Mouse (Mus musculus) stomach, embryonic 15.5 days (tissue): ENCODE results near the gene Tulp4. TPM values are rescaled to one million over a fixed set of nuclear protein-coding genes. Genes with fewer than 3 reads are reported as not detected.
A peak's percentile ranks its signal among the peaks of the same experiment; 100 is the strongest.

ENCODE experiments used
- ATAC-seq: fragments of 200-750 bp; cut with Nextera tagmentation; 2 replicates; pipeline ENCODE4 v1.8.0; 2017; ENCODE audit warnings: low read depth, moderate number of reproducible peaks, moderate TSS enrichment; ENCODE audit not compliant: insufficient read depth, low FRiP score
- H3K27ac ChIP-seq: fragments of 300-500 bp; sonication (generic); 2 replicates; pipeline ENCODE4 v1.5.1; 2015; ENCODE audit warnings: mild to moderate bottlenecking, inconsistent platforms
- H3K27me3 ChIP-seq: fragments of 300-500 bp; sonication (generic); replicated peaks from 2 replicates; pipeline ENCODE4 v1.6.1; 2015; ENCODE audit warnings: inconsistent platforms
- H3K36me3 ChIP-seq: fragments of 300-500 bp; sonication (generic); 2 replicates; pipeline ENCODE4 v1.6.1; 2015; ENCODE audit warnings: inconsistent platforms
- H3K4me1 ChIP-seq: fragments of 300-500 bp; sonication (generic); 2 replicates; pipeline ENCODE4 v1.6.1; 2015; ENCODE audit warnings: inconsistent platforms
- H3K4me2 ChIP-seq: fragments of 300-500 bp; sonication (generic); 2 replicates; pipeline ENCODE4 v1.6.1; 2015; ENCODE audit warnings: mild to moderate bottlenecking, inconsistent platforms
- H3K4me3 ChIP-seq: fragments of 300-500 bp; sonication (generic); replicated peaks from 2 replicates; pipeline ENCODE4 v1.5.1; 2015; ENCODE audit warnings: inconsistent platforms
- H3K9ac ChIP-seq: fragments of 300-500 bp; sonication (generic); 2 replicates; pipeline ENCODE4 v1.6.1; 2015; ENCODE audit warnings: inconsistent platforms
- H3K9me3 ChIP-seq: fragments of 300-500 bp; sonication (generic); 2 replicates; pipeline ENCODE4 v1.6.1; 2016; ENCODE audit warnings: inconsistent platforms
- WGBS: fragments of 180-500 bp; shearing (Covaris S2); methylation state at CpG from one replicate; pipeline ENCODE4 v1.1.7; 2015; 5-methylcytosine and 5-hydroxymethylcytosine counted together
- polyA plus RNA-seq: library from polyadenylated mRNA; unstranded; fragments of >200 nt; fragmentation: Nextera tagmentation; extraction: Ambion mirVana; gene quantifications from 2 replicates; pipeline ENCODE4 v1.2.1, GENCODE M21; 2015

The Tulp4 gene
- polyA plus RNA-seq, 1 experiment from 2014 or later = 114 TPM

- no peak overlapping the region for H3K27ac ChIP-seq
- no peaks in the 10 kb centered on the region for H3K27me3 ChIP-seq
- H3K4me3 ChIP-seq = no peak overlapping the region
- no peak overlapping the region for H3K9ac ChIP-seq
- no peaks in the 10 kb centered on the region for H3K4me1 ChIP-seq
- WGBS = 89% methylated on average over 3 of the region's 3 CpGs
- no peaks in the 10 kb centered on the region for H3K36me3 ChIP-seq
- H3K4me2 ChIP-seq = no peak overlapping the region
- ATAC-seq = no peak
- no peaks in the 10 kb centered on the region for H3K9me3 ChIP-seq
Measured at GRCm38 (mm10) chr17:6102287-6102686, 4.0 kb upstream of the Tulp4 start.

GRCm38 (mm10) chr17:6103566-6103965 is 2.7 kb upstream of the Tulp4 start:
- H3K9ac ChIP-seq = no peak overlapping the region
- H3K27ac ChIP-seq = no peak overlapping the region
- H3K9me3 ChIP-seq = no peaks in the 10 kb centered on the region
- H3K36me3 ChIP-seq = no peaks in the 10 kb centered on the region
- WGBS = 78% methylated on average over 6 of the region's 6 CpGs
- no peak for ATAC-seq
- H3K27me3 ChIP-seq = no peaks in the 10 kb centered on the region
- H3K4me2 ChIP-seq = no peak overlapping the region
- H3K4me1 ChIP-seq = peaks cover 3% of the 10 kb centered on the region; the same call in 1 of the 2 replicates
- no peak overlapping the region for H3K4me3 ChIP-seq

- H3K27ac ChIP-seq = peak overlapping the region; percentile 92
- peak overlapping the region; percentile 88 for H3K9ac ChIP-seq
- peaks cover 3% of the 10 kb centered on the region; the same call in 1 of the 2 replicates for H3K4me1 ChIP-seq
- no peaks in the 10 kb centered on the region for H3K9me3 ChIP-seq
- H3K4me2 ChIP-seq = peak overlapping the region; percentile 57
- WGBS = 0% methylated on average over 42 of the region's 50 CpGs
- H3K27me3 ChIP-seq = no peaks in the 10 kb centered on the region
- peak; percentile 19; the same call in 1 of the 2 replicates for ATAC-seq
- H3K36me3 ChIP-seq = no peaks in the 10 kb centered on the region
- H3K4me3 ChIP-seq = peak overlapping the region; percentile 91
Measured at GRCm38 (mm10) chr17:6107015-6107601, 871 bp downstream of the Tulp4 start.

- ATAC-seq = no peak
- no peaks in the 10 kb centered on the region for H3K9me3 ChIP-seq
- peak overlapping the region; percentile 57 for H3K4me2 ChIP-seq
- no peaks in the 10 kb centered on the region for H3K36me3 ChIP-seq
- no peak overlapping the region for H3K27ac ChIP-seq
- H3K27me3 ChIP-seq = no peaks in the 10 kb centered on the region
- H3K9ac ChIP-seq = no peak overlapping the region; the same call in 1 of the 2 replicates
- peaks cover 3% of the 10 kb centered on the region; the same call in 1 of the 2 replicates for H3K4me1 ChIP-seq
- 55% methylated on average over 7 of the region's 7 CpGs for WGBS
- H3K4me3 ChIP-seq = peak overlapping the region; percentile 91
Measured at GRCm38 (mm10) chr17:6108175-6108574, 1.9 kb downstream of the Tulp4 start.

- 85% methylated on average over 3 of the region's 3 CpGs for WGBS
Measured at GRCm38 (mm10) chr17:6110956-6111355, 4.7 kb downstream of the Tulp4 start.

DNA sequence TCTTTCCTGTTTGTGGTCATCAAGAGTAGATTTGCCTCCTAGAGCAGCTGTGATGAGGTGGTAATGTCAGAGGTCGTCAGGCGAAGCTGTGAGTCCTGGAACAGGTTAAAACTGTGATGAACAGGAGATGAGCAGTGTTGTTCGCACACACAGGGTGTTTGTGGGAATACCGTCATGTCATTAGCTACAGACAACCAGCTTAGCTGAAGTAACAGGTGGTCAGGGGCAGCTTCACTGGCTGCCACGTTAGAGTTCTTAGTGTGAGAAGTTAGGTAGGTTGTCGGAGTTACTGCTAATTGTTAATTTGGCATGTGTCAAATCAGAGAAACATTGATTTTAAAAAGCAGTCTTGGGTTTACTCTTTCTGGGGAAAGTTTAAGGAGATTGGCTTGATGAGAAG is 7.4 kb downstream of the Tulp4 start:
- Histone ChIP-seq H3K27ac (no peak overlapping the region), H3K4me2 (no peak overlapping the region), H3K4me1 (no peaks in the 10 kb centered on the region; the same call in 1 of the 2 replicates), H3K27me3 (no peaks in the 10 kb centered on the region), H3K9ac (no peak overlapping the region), H3K36me3 (no peaks in the 10 kb centered on the region), H3K4me3 (no peak overlapping the region), H3K9me3 (no peaks in the 10 kb centered on the region)
- whole genome bisulfite sequencing = 85% methylated on average over 6 of the region's 6 CpGs
- ATAC-seq = no peak

More at GRCm38 (mm10) chr17:6110956-6111355, 4.7 kb downstream of the Tulp4 start:
- Histone ChIP-seq H3K9me3 (no peaks in the 10 kb centered on the region), H3K27me3 (no peaks in the 10 kb centered on the region), H3K4me3 (no peak overlapping the region), H3K27ac (no peak overlapping the region), H3K4me1 (peaks cover 3% of the 10 kb centered on the region; the same call in 1 of the 2 replicates), H3K36me3 (no peaks in the 10 kb centered on the region), H3K4me2 (no peak overlapping the region), H3K9ac (no peak overlapping the region)
- ATAC-seq = no peak

DNA sequence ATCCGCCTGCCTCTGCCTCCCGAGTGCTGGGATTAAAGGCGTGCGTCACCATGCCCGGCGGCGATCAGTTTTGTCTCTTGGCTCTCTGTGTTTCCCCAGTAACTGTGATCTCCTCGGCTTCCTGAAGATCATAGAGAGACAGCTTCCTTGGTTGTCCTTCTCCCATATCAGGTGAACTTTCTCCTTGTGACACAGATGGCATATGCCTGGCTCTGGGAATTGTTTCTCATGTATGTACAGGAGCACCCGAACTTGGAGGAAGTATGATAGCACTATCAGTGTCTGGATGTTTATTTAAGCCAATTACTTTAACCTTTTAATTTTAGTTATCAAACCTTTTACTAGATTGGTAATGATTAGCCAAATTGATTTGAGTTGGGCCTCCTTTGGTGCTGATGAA is 8.8 kb downstream of the Tulp4 start:
- no peak overlapping the region for H3K9ac ChIP-seq
- no peak overlapping the region for H3K27ac ChIP-seq
- H3K4me3 ChIP-seq = no peak overlapping the region
- WGBS = 87% methylated on average over 9 of the region's 9 CpGs
- no peaks in the 10 kb centered on the region for H3K9me3 ChIP-seq
- no peaks in the 10 kb centered on the region; the same call in 1 of the 2 replicates for H3K4me1 ChIP-seq
- H3K4me2 ChIP-seq = no peak overlapping the region
- no peaks in the 10 kb centered on the region for H3K27me3 ChIP-seq
- ATAC-seq = no peak
- no peaks in the 10 kb centered on the region for H3K36me3 ChIP-seq

GRCm38 (mm10) chr17:6117148-6117725 is 11.0 kb downstream of the Tulp4 start:
- 65% methylated on average over 4 of the region's 4 CpGs for WGBS
- H3K9ac ChIP-seq = no peak overlapping the region
- H3K4me2 ChIP-seq = no peak overlapping the region
- H3K4me3 ChIP-seq = no peak overlapping the region
- no peaks in the 10 kb centered on the region for H3K9me3 ChIP-seq
- no peak for ATAC-seq
- no peaks in the 10 kb centered on the region; the same call in 1 of the 2 replicates for H3K4me1 ChIP-seq
- 0 out of 2 replicates have a peak overlapping the region, but pooled peaks have one; percentile 10 for H3K27ac ChIP-seq
- no peaks in the 10 kb centered on the region for H3K27me3 ChIP-seq
- H3K36me3 ChIP-seq = 0 out of 2 replicates have a peak, but pooled peaks cover 3% of the 10 kb centered on the region

DNA sequence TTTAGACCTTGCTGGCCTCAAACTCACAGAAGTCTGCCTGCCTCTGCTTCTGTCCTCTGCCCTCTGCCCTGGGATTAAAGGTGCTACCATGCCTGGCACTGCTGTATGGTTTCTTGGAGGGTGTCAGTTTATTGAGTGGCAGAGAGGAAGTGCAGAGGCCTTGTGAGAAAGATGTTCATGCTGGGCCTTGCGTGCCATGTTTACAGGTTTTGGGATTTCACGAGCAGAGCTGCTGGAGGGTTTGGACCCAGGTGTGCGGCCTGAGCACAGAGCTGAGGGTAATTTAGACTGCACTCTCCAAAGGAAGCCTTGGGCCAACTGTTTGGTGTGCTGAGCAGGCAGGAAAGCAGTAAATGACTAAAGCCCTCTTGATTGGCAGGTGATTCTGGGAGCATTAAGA is 11.7 kb downstream of the Tulp4 start:
- no peak for ATAC-seq

GRCm38 (mm10) chr17:6118861-6119260 is 12.6 kb downstream of the Tulp4 start:
- Histone ChIP-seq H3K9ac (no peak overlapping the region), H3K4me1 (no peaks in the 10 kb centered on the region; the same call in 1 of the 2 replicates), H3K36me3 (0 out of 2 replicates have a peak, but pooled peaks cover 8% of the 10 kb centered on the region), H3K27ac (no peak overlapping the region), H3K27me3 (no peaks in the 10 kb centered on the region), H3K4me2 (no peak overlapping the region), H3K9me3 (no peaks in the 10 kb centered on the region), H3K4me3 (no peak overlapping the region)
- no peak for ATAC-seq
- WGBS = 91% methylated on average over 4 of the region's 4 CpGs

More for the DNA sequence above, 11.7 kb downstream of the Tulp4 start:
- Histone ChIP-seq H3K4me3 (no peak overlapping the region), H3K36me3 (0 out of 2 replicates have a peak, but pooled peaks cover 8% of the 10 kb centered on the region), H3K9me3 (no peaks in the 10 kb centered on the region), H3K27me3 (no peaks in the 10 kb centered on the region), H3K4me2 (no peak overlapping the region), H3K4me1 (no peaks in the 10 kb centered on the region; the same call in 1 of the 2 replicates), H3K27ac (no peak overlapping the region), H3K9ac (no peak overlapping the region)
- 77% methylated on average over 3 of the region's 3 CpGs for WGBS

GRCm38 (mm10) chr17:6123776-6124175 is 17.5 kb downstream of the Tulp4 start:
- ATAC-seq = no peak
- WGBS = 87% methylated on average over 4 of the region's 4 CpGs
- no peak overlapping the region for H3K4me2 ChIP-seq
- no peaks in the 10 kb centered on the region; the same call in 1 of the 2 replicates for H3K4me1 ChIP-seq
- peaks cover 11% of the 10 kb centered on the region for H3K36me3 ChIP-seq
- no peaks in the 10 kb centered on the region for H3K27me3 ChIP-seq
- H3K4me3 ChIP-seq = no peak overlapping the region
- no peak overlapping the region for H3K9ac ChIP-seq
- H3K9me3 ChIP-seq = no peaks in the 10 kb centered on the region
- H3K27ac ChIP-seq = no peak overlapping the region

DNA sequence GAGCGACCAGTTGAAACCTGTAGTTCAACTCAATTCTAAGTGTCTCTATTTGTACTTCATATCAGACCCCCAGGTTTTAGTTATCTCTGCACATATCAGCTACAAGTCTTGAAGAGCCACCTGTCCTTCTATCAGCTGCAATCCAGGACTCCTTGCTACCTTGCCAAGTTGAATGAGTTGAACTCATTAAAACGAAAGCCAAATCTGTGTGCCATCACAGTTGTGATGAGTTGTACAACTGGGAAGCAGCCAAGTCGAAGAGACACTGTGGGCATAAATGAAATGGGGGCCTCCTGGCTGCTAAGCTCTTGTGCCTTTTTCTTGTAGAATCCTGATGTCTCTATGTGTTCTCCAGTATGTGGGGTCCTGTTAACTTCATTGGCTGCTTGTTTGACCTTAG is 19.2 kb downstream of the Tulp4 start:
- Histone ChIP-seq H3K36me3 (peaks cover 11% of the 10 kb centered on the region), H3K9ac (no peak overlapping the region), H3K4me3 (no peak overlapping the region), H3K4me1 (no peaks in the 10 kb centered on the region), H3K27ac (no peak overlapping the region), H3K4me2 (no peak overlapping the region), H3K27me3 (no peaks in the 10 kb centered on the region), H3K9me3 (no peaks in the 10 kb centered on the region)
- WGBS = 84% methylated on average over 3 of the region's 3 CpGs
- no peak for ATAC-seq
